Mouse (Mus musculus) lung, embryonic 15.5 days (tissue): ENCODE measurements around the gene Usp18. TPM values are rescaled to one million over a fixed set of nuclear protein-coding genes. Genes with fewer than 3 reads are reported as not detected.

ENCODE experiments used
- ATAC-seq: fragments of 200-750 bp; cut with Nextera tagmentation; 2 replicates; pipeline ENCODE4 v1.8.0; 2017; ENCODE audit warnings: moderate number of reproducible peaks, borderline replicate concordance; ENCODE audit not compliant: low FRiP score, low TSS enrichment; ENCODE audit errors: extremely low read depth
- H3K27ac ChIP-seq: fragments of 300-500 bp; sonication (generic); 2 replicates; pipeline ENCODE4 v1.5.1; 2015; ENCODE audit warnings: moderate library complexity, mild to moderate bottlenecking, inconsistent platforms
- H3K27me3 ChIP-seq: fragments of 300-500 bp; sonication (generic); 2 replicates; pipeline ENCODE4 v1.6.1; 2015; ENCODE audit warnings: inconsistent platforms
- H3K36me3 ChIP-seq: fragments of 300-500 bp; sonication (generic); 2 replicates; pipeline ENCODE4 v1.6.1; 2015; ENCODE audit warnings: inconsistent platforms
- H3K4me1 ChIP-seq: fragments of 300-500 bp; sonication (generic); 2 replicates; pipeline ENCODE4 v1.6.1; 2015; ENCODE audit warnings: inconsistent platforms
- H3K4me2 ChIP-seq: fragments of 300-500 bp; sonication (generic); 2 replicates; pipeline ENCODE4 v1.6.1; 2015; ENCODE audit warnings: inconsistent platforms, mild to moderate bottlenecking, moderate library complexity
- H3K4me3 ChIP-seq: fragments of 300-500 bp; sonication (generic); 2 replicates; pipeline ENCODE4 v1.5.1; 2015; ENCODE audit warnings: mild to moderate bottlenecking, inconsistent platforms
- H3K9ac ChIP-seq: fragments of 300-500 bp; sonication (generic); 2 replicates; pipeline ENCODE4 v1.6.1; 2015; ENCODE audit warnings: inconsistent platforms
- H3K9me3 ChIP-seq: fragments of 300-500 bp; sonication (generic); 2 replicates; pipeline ENCODE4 v1.6.1; 2016; ENCODE audit warnings: inconsistent platforms
- WGBS: fragments of 180-500 bp; shearing (Covaris S2); methylation state at CpG from one replicate; pipeline ENCODE4 v1.1.7; 2015; 5-methylcytosine and 5-hydroxymethylcytosine counted together
- polyA plus RNA-seq: library from polyadenylated mRNA; unstranded; fragments of >200 nt; fragmentation: Nextera tagmentation; extraction: Ambion mirVana; gene quantifications from 2 replicates; pipeline ENCODE4 v1.2.1, GENCODE M21; 2015

Gene Usp18
- polyA plus RNA-seq, 1 experiment from 2014 or later = 7.3 TPM

DNA sequence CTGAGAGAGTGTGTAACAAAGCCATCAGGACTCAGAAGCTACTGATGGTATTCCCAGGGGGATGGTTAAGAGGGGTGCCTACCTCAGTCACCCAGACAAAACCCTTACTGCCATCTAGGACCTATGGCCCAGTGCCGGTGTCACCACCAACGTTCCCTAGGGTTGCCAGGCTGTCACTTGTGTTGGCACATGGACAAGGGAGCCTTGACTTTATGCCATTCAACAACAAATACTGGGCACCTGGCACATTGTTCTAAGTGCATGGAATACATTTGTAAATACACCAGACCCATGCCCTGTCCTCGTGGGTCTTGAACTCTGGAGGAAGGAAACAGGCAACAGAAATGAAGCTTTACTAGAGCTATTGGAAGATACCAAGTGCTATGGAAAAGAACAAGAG is 59.9 kb downstream of the Usp18 start:
- no peaks in the 10 kb centered on the region for H3K4me1 ChIP-seq
- no peak overlapping the region for H3K27ac ChIP-seq
- WGBS = 81% methylated on average over 3 of the region's 3 CpGs
- ATAC-seq = no peak
- H3K4me3 ChIP-seq = no peak overlapping the region
- H3K9ac ChIP-seq = no peak overlapping the region
- no peaks in the 10 kb centered on the region for H3K27me3 ChIP-seq
- H3K9me3 ChIP-seq = no peaks in the 10 kb centered on the region
- H3K36me3 ChIP-seq = no peaks in the 10 kb centered on the region
- H3K4me2 ChIP-seq = no peak overlapping the region

DNA sequence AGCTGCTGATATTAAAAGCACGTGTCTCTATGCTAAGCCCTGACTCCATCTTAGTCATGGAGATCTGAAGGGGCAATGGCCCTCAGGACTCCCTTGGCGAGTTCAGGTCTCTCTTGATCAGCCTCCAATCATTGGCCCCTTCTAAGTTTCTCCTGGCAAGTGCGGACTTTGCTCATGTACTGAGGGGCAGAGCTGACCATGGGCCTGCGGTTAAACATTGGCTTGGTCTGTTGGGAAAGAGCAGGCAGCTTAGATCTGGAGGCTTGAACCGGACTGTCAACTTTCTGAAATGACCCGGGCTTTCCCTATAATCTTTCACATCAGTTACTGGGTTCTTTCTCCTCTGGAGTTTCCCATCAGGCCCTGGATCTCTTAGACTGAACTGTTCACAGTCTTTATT is 65.3 kb downstream of the Usp18 start:
- ATAC-seq = no peak
- Histone ChIP-seq H3K4me3 (no peak overlapping the region), H3K4me1 (no peaks in the 10 kb centered on the region), H3K36me3 (no peaks in the 10 kb centered on the region), H3K27ac (no peak overlapping the region), H3K4me2 (no peak overlapping the region), H3K9me3 (no peaks in the 10 kb centered on the region), H3K9ac (no peak overlapping the region), H3K27me3 (no peaks in the 10 kb centered on the region)
- WGBS = 74% methylated on average over 6 of the region's 6 CpGs

DNA sequence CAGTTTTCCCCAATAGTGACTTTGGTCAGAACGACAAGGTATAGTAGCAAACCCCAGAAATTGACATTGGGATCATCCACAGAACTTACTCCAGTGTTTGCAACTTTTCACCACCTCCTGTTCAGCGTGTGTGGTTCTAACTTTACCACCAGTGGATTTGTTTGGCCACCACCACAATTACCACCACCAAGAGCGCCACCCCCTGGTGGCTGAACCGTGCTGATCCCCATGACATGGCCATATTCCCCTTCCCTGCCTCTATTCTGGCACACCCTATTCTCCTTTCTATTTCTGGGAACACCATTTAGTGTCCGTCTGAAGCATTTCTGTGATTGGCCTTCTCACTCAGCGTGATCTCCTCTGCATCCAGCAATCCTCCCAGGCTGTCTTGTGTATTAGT is 73.4 kb downstream of the Usp18 start:
- no peaks in the 10 kb centered on the region for H3K4me1 ChIP-seq
- 50% methylated on average over 6 of the region's 6 CpGs for WGBS
- H3K4me3 ChIP-seq = no peak overlapping the region
- H3K9me3 ChIP-seq = no peaks in the 10 kb centered on the region
- peak; percentile 31; the same call in 1 of the 2 replicates for ATAC-seq
- H3K27me3 ChIP-seq = no peaks in the 10 kb centered on the region
- no peak overlapping the region for H3K4me2 ChIP-seq
- no peak overlapping the region for H3K9ac ChIP-seq
- no peaks in the 10 kb centered on the region for H3K36me3 ChIP-seq
- H3K27ac ChIP-seq = no peak overlapping the region

Other genes starting within 250 kb of the Usp18 start
- gene Mical3, start 114.9 kb upstream of the Usp18 start, polyA plus RNA-seq = 17.6 and 20.0 TPM in 2 replicates
- 10.9 and 13.5 TPM in 2 replicates for gene Pex26, start 62.2 kb upstream of the Usp18 start, polyA plus RNA-seq
- gene Tuba8, start 35.2 kb upstream of the Usp18 start, polyA plus RNA-seq = 6.3 and 7.8 TPM in 2 replicates
- gene Slc6a13, start 54.3 kb downstream of the Usp18 start, polyA plus RNA-seq = 0.67 and 1.9 TPM in 2 replicates
- gene Slc6a12, start 97.2 kb downstream of the Usp18 start, polyA plus RNA-seq = not detected in 2 replicates
- 0.04 and 0.05 TPM in 2 replicates for gene Iqsec3, start 227.8 kb downstream of the Usp18 start, polyA plus RNA-seq